Mouse (Mus musculus): ENCODE data around the gene Gabrb3. TPM values are rescaled to one million over a fixed set of nuclear protein-coding genes. Genes with fewer than 3 reads are reported as not detected.

Gabrb3 gene
- total and polyA plus RNA-seq, 3 experiments = 0.16 TPM; not detected in 2

- peaks cover 7% of the 10 kb centered on the region; the same call in 1 of the 2 replicates for H3K9me3 ChIP-seq (replicated peaks)
- ATAC-seq (ENCODE audit: extremely low read depth, insufficient number of reproducible peaks, low FRiP score, poor library complexity, severe bottlenecking) (no peak), DNase-seq (ENCODE audit: low spot score) (no peak)
- TF ChIP-seq CTCF (IDR thresholded peaks at IDR 0.05; ENCODE audit: low read depth, low read length) (no peak), TAL1 (conservative IDR thresholded peaks at IDR 0.05; ENCODE audit: low read depth, low read length) (no peak), GATA2 (IDR thresholded peaks at IDR 0.05; ENCODE audit: borderline replicate concordance, low read depth, low read length) (no peak), POLR2AphosphoS5 (IDR thresholded peaks at IDR 0.05; ENCODE audit: insufficient replicate concordance, low read depth, low read length) (no peak), GATA1 (IDR thresholded peaks at IDR 0.05; ENCODE audit: borderline replicate concordance, low read length) (no peak)
- H3K36me3 ChIP-seq (replicated peaks) = no peaks in the 10 kb centered on the region
- H3K4me3 ChIP-seq (ENCODE audit: low read depth, low read length) = no peak overlapping the region
- H3K4me1 ChIP-seq (ENCODE audit: insufficient read depth, low read depth, low read length) = no peaks in the 10 kb centered on the region
- no peaks in the 10 kb centered on the region for H3K27me3 ChIP-seq (ENCODE audit: insufficient read depth, low read length)
Measured at GRCm38 (mm10) chr7:57597341-57597740, 177.8 kb downstream of the Gabrb3 start.

DNA sequence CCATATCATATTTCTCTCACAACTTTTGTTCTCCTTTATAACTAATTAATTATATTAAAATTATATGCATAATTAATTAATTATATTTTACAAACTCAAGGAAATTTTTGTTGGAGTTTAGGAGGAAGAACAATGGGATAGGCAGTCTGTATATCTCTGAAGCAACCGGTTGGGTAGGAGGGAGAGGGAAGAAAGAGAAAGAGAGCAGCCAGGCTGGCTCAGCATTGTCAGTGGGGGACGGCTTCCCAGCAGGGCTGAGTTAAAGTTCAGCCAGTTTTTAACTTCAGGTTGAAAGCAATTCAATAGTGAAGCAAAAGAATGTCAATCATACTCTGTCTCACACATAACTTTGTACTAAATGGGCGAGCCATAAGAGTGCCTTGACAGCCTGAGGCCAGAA, 199.2 kb downstream of the Gabrb3 start:
- no peak for TF ChIP-seq GATA1 (IDR thresholded peaks at IDR 0.05; ENCODE audit: borderline replicate concordance, low read length)
- no peak for TF ChIP-seq CTCF (IDR thresholded peaks at IDR 0.05; ENCODE audit: low read depth, low read length)
- TF ChIP-seq TAL1 (conservative IDR thresholded peaks at IDR 0.05; ENCODE audit: low read depth, low read length) = no peak
- TF ChIP-seq POLR2AphosphoS5 (IDR thresholded peaks at IDR 0.05; ENCODE audit: insufficient replicate concordance, low read depth, low read length) = no peak
- DNase-seq (ENCODE audit: low spot score) (no peak), ATAC-seq (ENCODE audit: extremely low read depth, insufficient number of reproducible peaks, low FRiP score, poor library complexity, severe bottlenecking) (no peak)
- no peaks in the 10 kb centered on the region for H3K36me3 ChIP-seq (replicated peaks)
- H3K4me3 ChIP-seq (ENCODE audit: low read depth, low read length) = no peak overlapping the region
- peaks cover 5% of the 10 kb centered on the region; the same call in 1 of the 2 replicates for H3K9me3 ChIP-seq (replicated peaks)
- no peaks in the 10 kb centered on the region for H3K27me3 ChIP-seq (ENCODE audit: insufficient read depth, low read length)
- H3K4me1 ChIP-seq (ENCODE audit: insufficient read depth, low read depth, low read length) = no peaks in the 10 kb centered on the region

GRCm38 (mm10) chr7:57620036-57620435, 200.5 kb downstream of the Gabrb3 start:
- no peak for ATAC-seq (ENCODE audit: extremely low read depth, insufficient number of reproducible peaks, low FRiP score, poor library complexity, severe bottlenecking)
- no peaks in the 10 kb centered on the region for H3K4me1 ChIP-seq (ENCODE audit: insufficient read depth, low read depth, low read length)
- no peak overlapping the region for H3K4me3 ChIP-seq (ENCODE audit: low read depth, low read length)
- H3K9me3 ChIP-seq (replicated peaks) = peaks cover 8% of the 10 kb centered on the region; the same call in 1 of the 2 replicates
- no peak for DNase-seq (ENCODE audit: low spot score)
- TF ChIP-seq CTCF (IDR thresholded peaks at IDR 0.05; ENCODE audit: low read depth, low read length) = no peak
- no peak for TF ChIP-seq POLR2AphosphoS5 (IDR thresholded peaks at IDR 0.05; ENCODE audit: insufficient replicate concordance, low read depth, low read length)
- TF ChIP-seq TAL1 (conservative IDR thresholded peaks at IDR 0.05; ENCODE audit: low read depth, low read length) = no peak
- no peak for TF ChIP-seq GATA2 (IDR thresholded peaks at IDR 0.05; ENCODE audit: borderline replicate concordance, low read depth, low read length)
- no peak for TF ChIP-seq GATA1 (IDR thresholded peaks at IDR 0.05; ENCODE audit: borderline replicate concordance, low read length)
- no peaks in the 10 kb centered on the region for H3K27me3 ChIP-seq (ENCODE audit: insufficient read depth, low read length)
- H3K36me3 ChIP-seq (replicated peaks) = no peaks in the 10 kb centered on the region

DNA sequence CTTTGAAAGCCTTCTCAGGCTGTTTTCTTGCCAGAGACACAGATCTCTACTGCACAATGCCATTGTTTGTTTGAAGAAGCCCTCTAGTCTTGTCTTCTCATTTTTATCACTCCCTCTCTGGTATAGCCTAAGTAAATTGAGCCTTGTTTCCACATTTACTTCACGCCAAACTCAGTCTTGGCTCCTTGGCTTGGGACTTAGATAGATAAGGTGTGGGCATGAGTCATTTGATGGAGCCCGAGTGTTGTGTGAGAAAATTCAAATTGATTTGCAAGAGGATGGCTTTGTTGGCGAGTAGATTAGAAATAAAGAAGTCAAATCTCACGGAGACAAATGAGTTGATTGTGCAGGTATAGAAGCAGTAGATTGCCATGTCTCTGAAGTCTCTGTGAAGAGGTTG, 204.2 kb downstream of the Gabrb3 start:
- DNase-seq (ENCODE audit: low spot score) (no peak), ATAC-seq (ENCODE audit: extremely low read depth, insufficient number of reproducible peaks, low FRiP score, poor library complexity, severe bottlenecking) (no peak)
- peaks cover 5% of the 10 kb centered on the region; the same call in 1 of the 2 replicates for H3K9me3 ChIP-seq (replicated peaks)
- H3K27me3 ChIP-seq (ENCODE audit: insufficient read depth, low read length) = no peaks in the 10 kb centered on the region
- no peaks in the 10 kb centered on the region for H3K36me3 ChIP-seq (replicated peaks)
- TF ChIP-seq GATA1 (IDR thresholded peaks at IDR 0.05; ENCODE audit: borderline replicate concordance, low read length) = no peak
- no peak for TF ChIP-seq GATA2 (IDR thresholded peaks at IDR 0.05; ENCODE audit: borderline replicate concordance, low read depth, low read length)
- TF ChIP-seq POLR2AphosphoS5 (IDR thresholded peaks at IDR 0.05; ENCODE audit: insufficient replicate concordance, low read depth, low read length) = no peak
- no peak for TF ChIP-seq CTCF (IDR thresholded peaks at IDR 0.05; ENCODE audit: low read depth, low read length)
- TF ChIP-seq TAL1 (conservative IDR thresholded peaks at IDR 0.05; ENCODE audit: low read depth, low read length) = no peak
- H3K4me1 ChIP-seq (ENCODE audit: insufficient read depth, low read depth, low read length) = no peaks in the 10 kb centered on the region
- H3K4me3 ChIP-seq (ENCODE audit: low read depth, low read length) = no peak overlapping the region

- TF ChIP-seq GATA1 (IDR thresholded peaks at IDR 0.05; ENCODE audit: borderline replicate concordance, low read length) (no peak), CTCF (IDR thresholded peaks at IDR 0.05; ENCODE audit: low read depth, low read length) (no peak), GATA2 (IDR thresholded peaks at IDR 0.05; ENCODE audit: borderline replicate concordance, low read depth, low read length) (no peak), TAL1 (conservative IDR thresholded peaks at IDR 0.05; ENCODE audit: low read depth, low read length) (no peak), POLR2AphosphoS5 (IDR thresholded peaks at IDR 0.05; ENCODE audit: insufficient replicate concordance, low read depth, low read length) (no peak)
- DNase-seq (ENCODE audit: low spot score) (no peak), ATAC-seq (ENCODE audit: extremely low read depth, insufficient number of reproducible peaks, low FRiP score, poor library complexity, severe bottlenecking) (no peak)
- no peak overlapping the region for H3K4me3 ChIP-seq (ENCODE audit: low read depth, low read length)
- 0 out of 2 replicates have a peak, but pooled peaks cover 5% of the 10 kb centered on the region for H3K9me3 ChIP-seq (replicated peaks)
- no peaks in the 10 kb centered on the region for H3K27me3 ChIP-seq (ENCODE audit: insufficient read depth, low read length)
- H3K36me3 ChIP-seq (replicated peaks) = no peaks in the 10 kb centered on the region
- no peaks in the 10 kb centered on the region for H3K4me1 ChIP-seq (ENCODE audit: insufficient read depth, low read depth, low read length)
Measured at GRCm38 (mm10) chr7:57635026-57635425, 215.5 kb downstream of the Gabrb3 start.

DNA sequence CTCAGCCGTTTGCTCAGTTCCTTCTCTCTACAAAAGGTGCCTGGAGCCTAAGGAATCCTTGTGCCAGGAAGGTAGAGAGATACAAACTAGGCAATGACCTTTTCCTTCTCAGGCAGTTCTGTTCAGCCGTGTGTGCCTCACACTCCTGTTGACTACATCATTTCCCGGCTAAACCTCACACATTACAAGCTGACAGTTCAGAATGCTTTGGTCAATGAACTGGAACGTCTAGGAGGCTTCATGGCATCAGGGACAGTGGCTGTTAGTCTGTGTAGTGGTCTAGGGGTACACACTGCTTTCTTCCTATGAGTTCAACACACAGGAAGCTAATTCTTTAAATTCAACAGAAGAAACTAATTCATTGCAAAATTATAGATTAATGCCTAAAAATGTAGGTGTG, 216.2 kb downstream of the Gabrb3 start:
- Histone ChIP-seq H3K4me3 (ENCODE audit: low read depth, low read length) (no peak overlapping the region), H3K36me3 (replicated peaks) (no peaks in the 10 kb centered on the region), H3K9me3 (replicated peaks) (0 out of 2 replicates have a peak, but pooled peaks cover 5% of the 10 kb centered on the region), H3K4me1 (ENCODE audit: insufficient read depth, low read depth, low read length) (no peaks in the 10 kb centered on the region), H3K27me3 (ENCODE audit: insufficient read depth, low read length) (no peaks in the 10 kb centered on the region)
- DNase-seq (ENCODE audit: low spot score) = no peak
- no peak for TF ChIP-seq CTCF (IDR thresholded peaks at IDR 0.05; ENCODE audit: low read depth, low read length)
- TF ChIP-seq GATA1 (IDR thresholded peaks at IDR 0.05; ENCODE audit: borderline replicate concordance, low read length) = no peak
- TF ChIP-seq TAL1 (conservative IDR thresholded peaks at IDR 0.05; ENCODE audit: low read depth, low read length) = no peak
- no peak for TF ChIP-seq GATA2 (IDR thresholded peaks at IDR 0.05; ENCODE audit: borderline replicate concordance, low read depth, low read length)
- TF ChIP-seq POLR2AphosphoS5 (IDR thresholded peaks at IDR 0.05; ENCODE audit: insufficient replicate concordance, low read depth, low read length) = no peak
- ATAC-seq (ENCODE audit: extremely low read depth, insufficient number of reproducible peaks, low FRiP score, poor library complexity, severe bottlenecking) = no peak

Measured in G1E (cell line).